ENCODE assay signal across 15 mouse cellular contexts in the genomic region with DNA sequence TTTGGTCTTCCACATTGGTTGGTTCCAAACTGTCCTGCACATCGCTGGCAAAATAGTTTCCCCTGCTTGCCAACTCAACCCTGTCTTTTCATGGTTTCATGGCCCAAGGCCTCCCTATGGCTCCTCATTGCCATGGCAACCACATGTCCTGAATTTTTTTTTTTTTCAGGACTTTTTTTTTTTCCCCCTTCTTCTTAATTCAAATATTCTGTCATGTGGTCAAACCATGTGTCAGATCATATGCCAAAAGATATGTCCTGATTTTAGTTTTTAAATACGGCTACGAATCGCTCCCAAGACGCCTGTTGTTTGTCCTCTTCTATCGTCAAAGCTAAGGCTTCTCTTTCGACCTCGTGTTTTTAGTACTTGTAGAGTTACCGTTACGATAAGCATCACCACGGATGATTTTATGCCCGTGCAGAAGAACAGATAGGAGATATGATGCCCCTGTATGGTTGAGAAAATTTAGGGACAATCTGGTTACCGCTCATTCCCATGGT. TPM values are rescaled to one million over a fixed set of nuclear protein-coding genes. Genes with fewer than 3 reads are reported as not detected.
A peak's percentile ranks its signal among the peaks of the same experiment; 100 is the strongest.
DNase-seq lines count a peak whose midpoint lies in the region; ATAC-seq and TF ChIP-seq lines count a peak whose summit lies in the region.
"Had no signal": no experiment of that assay in that cellular context is flagged by ENCODE, and none has a peak within 500 bp of the region (broad histone marks: within the 10 kb centered on the region; RNA-seq: fewer than 3 reads in every experiment).

No protein-coding gene starts in this region.

- no peak overlapping the region for H3K4me2 ChIP-seq in embryonic facial prominence, embryonic 11.5 days (ENCODE audit: low read depth, low read length)
- H3K4me2 ChIP-seq in forebrain, postnatal 0 days (ENCODE audit: low read depth), result peak overlapping the region; percentile 15
- peak overlapping the region; percentile 28; the same call in 1 of the 2 replicates for H3K4me2 ChIP-seq in midbrain, postnatal 0 days (ENCODE audit: low read depth, low read length, poor library complexity, severe bottlenecking)
- H3K4me2 ChIP-seq in kidney, embryonic 14.5 days (replicated peaks; ENCODE audit: low read depth, low read length), result no peak overlapping the region
- H3K4me2 ChIP-seq: embryonic facial prominence, embryonic 15.5 days; heart, embryonic 13.5 days; liver, embryonic 12.5 days had no signal

- 84% methylated on average over 13 of the region's 13 CpGs for WGBS in embryonic facial prominence, embryonic 11.5 days
- 83% methylated on average over 13 of the region's 13 CpGs for WGBS in embryonic facial prominence, embryonic 10.5 days
- 67% methylated on average over 13 of the region's 13 CpGs for WGBS in forebrain, postnatal 0 days
- WGBS in midbrain, postnatal 0 days, result 34% methylated on average over 13 of the region's 13 CpGs
- WGBS in kidney, embryonic 14.5 days, result 82% methylated on average over 13 of the region's 13 CpGs

- H3K27ac ChIP-seq in embryonic facial prominence, embryonic 11.5 days (replicated peaks; ENCODE audit: low read depth, low read length), result no peak overlapping the region
- no peak overlapping the region for H3K27ac ChIP-seq in embryonic facial prominence, embryonic 10.5 days (replicated peaks)
- no peak overlapping the region for H3K27ac ChIP-seq in forebrain, postnatal 0 days (ENCODE audit: low read depth, low read length)
- peak overlapping the region; percentile 32; the same call in 1 of the 2 replicates for H3K27ac ChIP-seq in midbrain, postnatal 0 days (ENCODE audit: low read depth, low read length)
- no peak overlapping the region for H3K27ac ChIP-seq in kidney, embryonic 14.5 days (ENCODE audit: low read depth, low read length)
- H3K27ac ChIP-seq: embryonic facial prominence, embryonic 15.5 days; heart, embryonic 13.5 days; liver, embryonic 12.5 days had no signal

- no peaks in the 10 kb centered on the region for H3K27me3 ChIP-seq in embryonic facial prominence, embryonic 11.5 days (ENCODE audit: control insufficient read depth, insufficient read depth, low read length)
- peaks cover 53% of the 10 kb centered on the region for H3K27me3 ChIP-seq in embryonic facial prominence, embryonic 10.5 days (replicated peaks; ENCODE audit: low read depth, poor library complexity, severe bottlenecking)
- H3K27me3 ChIP-seq in forebrain, postnatal 0 days (ENCODE audit: insufficient read depth, low read length), result peaks cover 8% of the 10 kb centered on the region; the same call in 1 of the 2 replicates
- no peaks in the 10 kb centered on the region for H3K27me3 ChIP-seq in midbrain, postnatal 0 days (ENCODE audit: insufficient read depth, low read length)
- peaks cover 53% of the 10 kb centered on the region for H3K27me3 ChIP-seq in kidney, embryonic 14.5 days (ENCODE audit: control insufficient read depth, insufficient read depth, low read length)

- 0 out of 2 replicates have a peak, but pooled peaks have one; percentile 34 for ATAC-seq in embryonic facial prominence, embryonic 11.5 days (replicated peaks; ENCODE audit: insufficient number of reproducible peaks, low FRiP score, low TSS enrichment, low read depth)
- ATAC-seq in forebrain, postnatal 0 days, result peak; percentile 40
- ATAC-seq in midbrain, postnatal 0 days (ENCODE audit: low FRiP score), result 0 out of 2 replicates have a peak, but pooled peaks have one; percentile 52
- ATAC-seq in kidney, embryonic 14.5 days (ENCODE audit: low FRiP score, low TSS enrichment), result no peak
- ATAC-seq: liver, embryonic 12.5 days had no signal

- no peaks in the 10 kb centered on the region for H3K9me3 ChIP-seq in embryonic facial prominence, embryonic 11.5 days (replicated peaks; ENCODE audit: control insufficient read depth, low read length)
- no peaks in the 10 kb centered on the region for H3K9me3 ChIP-seq in embryonic facial prominence, embryonic 10.5 days
- H3K9me3 ChIP-seq in forebrain, postnatal 0 days (ENCODE audit: low read length), result no peaks in the 10 kb centered on the region
- H3K9me3 ChIP-seq in midbrain, postnatal 0 days (ENCODE audit: low read length), result no peaks in the 10 kb centered on the region
- H3K9me3 ChIP-seq in kidney, embryonic 14.5 days (ENCODE audit: control insufficient read depth, low read length), result no peaks in the 10 kb centered on the region
- H3K9me3 ChIP-seq: embryonic facial prominence, embryonic 15.5 days; heart, embryonic 13.5 days; liver, embryonic 12.5 days had no signal

- TF ChIP-seq CTCF in forebrain, postnatal 0 days (IDR thresholded peaks at IDR 0.05; ENCODE audit: low read depth), result no peak
- no peak for TF ChIP-seq CTCF in midbrain, postnatal 0 days (IDR thresholded peaks at IDR 0.05)

- H3K9ac ChIP-seq in embryonic facial prominence, embryonic 11.5 days (replicated peaks; ENCODE audit: low read length), result no peak overlapping the region
- no peak overlapping the region for H3K9ac ChIP-seq in forebrain, postnatal 0 days
- H3K9ac ChIP-seq in midbrain, postnatal 0 days (replicated peaks; ENCODE audit: low read length, poor library complexity, severe bottlenecking), result 0 out of 2 replicates have a peak overlapping the region, but pooled peaks have one; percentile 13
- no peak overlapping the region for H3K9ac ChIP-seq in kidney, embryonic 14.5 days (ENCODE audit: low read depth, low read length)
- H3K9ac ChIP-seq: embryonic facial prominence, embryonic 15.5 days; heart, embryonic 13.5 days; liver, embryonic 12.5 days had no signal

- no peak overlapping the region for H3K4me3 ChIP-seq in embryonic facial prominence, embryonic 11.5 days (ENCODE audit: low read depth, low read length)
- H3K4me3 ChIP-seq in embryonic facial prominence, embryonic 10.5 days, result no peak overlapping the region
- H3K4me3 ChIP-seq in forebrain, postnatal 0 days (ENCODE audit: low read depth, low read length), result no peak overlapping the region
- H3K4me3 ChIP-seq in midbrain, postnatal 0 days (ENCODE audit: low read depth, low read length), result no peak overlapping the region
- no peak overlapping the region for H3K4me3 ChIP-seq in kidney, embryonic 14.5 days (ENCODE audit: low read length)
- H3K4me3 ChIP-seq: embryonic facial prominence, embryonic 15.5 days; heart, embryonic 13.5 days; liver, embryonic 12.5 days had no signal

- H3K36me3 ChIP-seq in embryonic facial prominence, embryonic 11.5 days (replicated peaks; ENCODE audit: control insufficient read depth, insufficient read depth, low read depth, low read length), result no peaks in the 10 kb centered on the region
- no peaks in the 10 kb centered on the region for H3K36me3 ChIP-seq in embryonic facial prominence, embryonic 10.5 days (replicated peaks)
- H3K36me3 ChIP-seq in forebrain, postnatal 0 days (ENCODE audit: insufficient read depth), result no peaks in the 10 kb centered on the region
- H3K36me3 ChIP-seq in midbrain, postnatal 0 days (ENCODE audit: insufficient read depth, low read length), result no peaks in the 10 kb centered on the region
- H3K36me3 ChIP-seq in kidney, embryonic 14.5 days (ENCODE audit: control insufficient read depth, insufficient read depth, low read length), result no peaks in the 10 kb centered on the region
- H3K36me3 ChIP-seq: embryonic facial prominence, embryonic 15.5 days; heart, embryonic 13.5 days; liver, embryonic 12.5 days had no signal

- no peaks in the 10 kb centered on the region; the same call in 1 of the 2 replicates for H3K4me1 ChIP-seq in embryonic facial prominence, embryonic 11.5 days (ENCODE audit: control insufficient read depth, insufficient read depth, low read length)
- H3K4me1 ChIP-seq in embryonic facial prominence, embryonic 10.5 days, result peaks cover 24% of the 10 kb centered on the region
- peaks cover 11% of the 10 kb centered on the region; the same call in 1 of the 2 replicates for H3K4me1 ChIP-seq in forebrain, postnatal 0 days (ENCODE audit: insufficient read depth)
- H3K4me1 ChIP-seq in midbrain, postnatal 0 days (ENCODE audit: insufficient read depth, low read length), result no peaks in the 10 kb centered on the region
- H3K4me1 ChIP-seq in kidney, embryonic 14.5 days (ENCODE audit: control insufficient read depth, insufficient read depth, low read length), result no peaks in the 10 kb centered on the region

- peak; percentile 8 for DNase-seq in embryonic facial prominence, embryonic 11.5 days (ENCODE audit: low spot score)
- DNase-seq in embryonic facial prominence, embryonic 10.5 days (ENCODE audit: low spot score), result no peak
- DNase-seq in cerebellum, adult 9-11 months, result peak; percentile 59
- peak; percentile 48 for DNase-seq in forebrain, postnatal 0 days
- DNase-seq in midbrain, postnatal 0 days (ENCODE audit: low spot score), result peak; percentile 79
- no peak for DNase-seq in thymus, adult 18-20 months
- no peak for DNase-seq in adrenal gland, postnatal 10 days
- DNase-seq: kidney, postnatal 14 days; lung, postnatal 36 days had no signal

RNA-seq across cellular contexts. Expression of a gene that starts 37.3 kb away (rescaled TPM):
- polyA plus RNA-seq in embryonic facial prominence, embryonic 11.5 days (2014; fragmentation: Nextera tagmentation; extraction: Ambion mirVana), result 16.6 and 20.5 TPM in 2 replicates
- polyA plus RNA-seq in embryonic facial prominence, embryonic 10.5 days (2016; fragmentation: Nextera tagmentation; extraction: Ambion mirVana), result 12.8 and 15.2 TPM in 2 replicates
- 11.6 and 15.0 TPM in 2 replicates for total RNA-seq in forebrain, postnatal 0 days (2014; rRNA removed)
- 7.2 and 12.9 TPM in 2 replicates for polyA plus RNA-seq in forebrain, postnatal 0 days (2015; fragmentation: Nextera tagmentation; extraction: Ambion mirVana)
- total RNA-seq in midbrain, postnatal 0 days (2014; rRNA removed), result 90.3 and 93.2 TPM in 2 replicates
- 61.2 and 62.0 TPM in 2 replicates for polyA plus RNA-seq in midbrain, postnatal 0 days (2015; fragmentation: Nextera tagmentation; extraction: Ambion mirVana)
- not detected in 2 replicates for polyA plus RNA-seq in kidney, embryonic 14.5 days (2014; fragmentation: Nextera tagmentation; extraction: Ambion mirVana)
- total RNA-seq in adrenal gland, postnatal 10 days (2021), result not detected
- polyA plus RNA-seq: heart, embryonic 13.5 days; intestine, embryonic 14.5 days; liver, embryonic 12.5 days; thymus, postnatal 0 days had no signal

Comparison
In these comparisons a context has a peak if more than half of its experiments do, and no peak if none do; other contexts are left out.
1. DNase-seq: peak in embryonic facial prominence, embryonic 11.5 days (single experiment), cerebellum, adult 9-11 months (single experiment), forebrain, postnatal 0 days (single experiment) and midbrain, postnatal 0 days (single experiment); none in embryonic facial prominence, embryonic 10.5 days (single experiment), thymus, adult 18-20 months (0 of 2) and adrenal gland, postnatal 10 days (single experiment).
2. H3K4me2 ChIP-seq: peak in forebrain, postnatal 0 days (single experiment) and midbrain, postnatal 0 days (single experiment); none in embryonic facial prominence, embryonic 11.5 days (single experiment) and kidney, embryonic 14.5 days (single experiment).